Comparison of ENCODE assay signal across 8 mouse cellular contexts in genomic region chr9:66513150-66513549, GRCm38 (mm10). TPM values are rescaled to one million over a fixed set of nuclear protein-coding genes. Genes with fewer than 3 reads are reported as not detected.
A peak's percentile ranks its signal among the peaks of the same experiment; 100 is the strongest.
DNase-seq lines count a peak whose midpoint lies in the region; ATAC-seq lines count a peak whose summit lies in the region.

No protein-coding gene starts in this region.

- H3K4me2 ChIP-seq in limb, embryonic 12.5 days, result peak overlapping the region; percentile 95; the same call in 1 of the 2 replicates

- no peak overlapping the region for H3K4me3 ChIP-seq in limb, embryonic 12.5 days (replicated peaks)

- H3K27ac ChIP-seq in limb, embryonic 12.5 days, result peak overlapping the region; percentile 97

- H3K9me3 ChIP-seq in limb, embryonic 12.5 days, result no peaks in the 10 kb centered on the region

- no peak for ATAC-seq in limb, embryonic 12.5 days (ENCODE audit: insufficient number of reproducible peaks, insufficient read depth, low FRiP score, low TSS enrichment, low read depth)

- H3K36me3 ChIP-seq in limb, embryonic 12.5 days, result peaks cover 58% of the 10 kb centered on the region
- H3K36me3 ChIP-seq in splenic B cell, adult 2 months (ENCODE audit: control insufficient read depth, insufficient read depth, low read length, poor library complexity, severe bottlenecking), result peaks cover 3% of the 10 kb centered on the region; the same call in 1 of the 2 replicates

- H3K27me3 ChIP-seq in limb, embryonic 12.5 days, result no peaks in the 10 kb centered on the region
- H3K27me3 ChIP-seq in splenic B cell, adult 2 months (ENCODE audit: control insufficient read depth, insufficient read depth, low read length, poor library complexity, severe bottlenecking), result no peaks in the 10 kb centered on the region

- no peak overlapping the region for H3K9ac ChIP-seq in limb, embryonic 12.5 days (replicated peaks)

- H3K4me1 ChIP-seq in limb, embryonic 12.5 days (replicated peaks), result peaks cover 31% of the 10 kb centered on the region

- peak; percentile 49 for DNase-seq in adrenal gland, postnatal 14 days
- DNase-seq in adrenal gland, postnatal 4 days (ENCODE audit: low spot score in 2 of 2), result no peak
- peak; percentile 46 for DNase-seq in right cerebral cortex, adult 18-20 months
- no peak for DNase-seq in right cerebral cortex, postnatal 25 days
- DNase-seq in heart, adult 8-10 months (ENCODE audit: low spot score), result peak; percentile 44
- DNase-seq in splenic B cell, adult 2 months (ENCODE audit: low read depth, low spot score), result peak; percentile 47
- no peak for DNase-seq in frontal cortex, postnatal 10 days (ENCODE audit: low spot score in 2 of 2)

RNA-seq across cellular contexts. Expression of gene Fbxl22, which starts 1.2 kb away (rescaled TPM):
- total RNA-seq in adrenal gland, postnatal 14 days (2021), result 0.52 and 1.5 TPM in 2 replicates
- total RNA-seq in adrenal gland, postnatal 4 days (2021), result under 1 TPM; 0.76 to 0.84 TPM
- total RNA-seq in heart, adult 8-10 months (2022), result 10 to 100 TPM; 28.1 to 43.0 (median 31.0) TPM
- polyA plus RNA-seq in limb, embryonic 12.5 days (2016; fragmentation: Nextera tagmentation; extraction: Ambion mirVana), result 3.3 and 3.4 TPM in 2 replicates

Comparison
In these comparisons a context has a peak if more than half of its experiments do, and no peak if none do; other contexts are left out.
1. DNase-seq: peak in adrenal gland, postnatal 14 days (single experiment), right cerebral cortex, adult 18-20 months (single experiment), heart, adult 8-10 months (single experiment) and splenic B cell, adult 2 months (single experiment); none in adrenal gland, postnatal 4 days (0 of 2), right cerebral cortex, postnatal 25 days (single experiment) and frontal cortex, postnatal 10 days (0 of 2).
2. RNA of gene Fbxl22, which starts 1.2 kb away (total RNA-seq): 28.1 to 43.0 TPM in heart, adult 8-10 months; 0.76 to 0.84 TPM in adrenal gland, postnatal 4 days and 0.52 to 1.5 TPM in adrenal gland, postnatal 14 days; every median in the first group is over 10 times any median in the second.